Mouse (Mus musculus): ENCODE measurements at regions not wholly inside any gene's neighbourhood (a gene's known extent, or its start where the extent isn't known, plus 50 kb on each side); places are given as distances from the start of the nearest gene placed in this dataset.

DNA sequence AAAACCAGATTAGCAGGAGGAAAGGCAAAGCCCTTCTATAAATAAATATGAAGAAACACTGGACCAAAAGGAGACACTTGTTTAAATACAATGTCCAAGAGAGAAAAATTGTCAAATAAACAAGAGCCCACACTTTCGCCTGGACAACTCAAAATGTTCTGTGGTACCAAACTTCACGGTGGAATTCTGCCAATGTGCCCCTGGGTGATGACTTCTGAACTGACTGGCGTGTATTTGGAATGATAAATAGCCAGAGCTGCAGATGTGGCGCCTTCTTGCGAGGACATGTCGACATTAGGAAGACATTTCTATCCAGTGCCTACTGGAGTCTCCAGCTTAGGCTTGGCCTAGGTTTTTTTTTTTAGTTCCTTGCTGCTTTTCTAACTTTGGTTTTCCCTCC lies 191.1 kb upstream of the Habp2 start:
- Histone ChIP-seq H3K9me3 (replicated peaks; ENCODE audit: control insufficient read depth, low read length) (0 out of 2 replicates have a peak, but pooled peaks cover 5% of the 10 kb centered on the region), H3K36me3 (replicated peaks; ENCODE audit: control insufficient read depth, insufficient read depth, low read length) (no peaks in the 10 kb centered on the region), H3K4me2 (ENCODE audit: low read depth, low read length) (no peak overlapping the region), H3K4me3 (ENCODE audit: low read depth, low read length) (no peak overlapping the region), H3K27ac (ENCODE audit: low read depth) (no peak overlapping the region), H3K9ac (replicated peaks; ENCODE audit: low read depth, low read length) (no peak overlapping the region), H3K4me1 (ENCODE audit: control insufficient read depth, insufficient read depth) (no peaks in the 10 kb centered on the region), H3K27me3 (ENCODE audit: control insufficient read depth, insufficient read depth, low read length) (0 out of 2 replicates have a peak, but pooled peaks cover 3% of the 10 kb centered on the region)
- TF ChIP-seq CTCF (IDR thresholded peaks at IDR 0.05; ENCODE audit: low read depth) (no peak), EP300 (IDR thresholded peaks at IDR 0.05; ENCODE audit: low read depth) (no peak)
- ATAC-seq (ENCODE audit: insufficient read depth, low read depth) (no peak), DNase-seq (ENCODE audit: low spot score) (no peak)
- WGBS: 63% methylated on average over 6 of the region's 6 CpGs

DNA sequence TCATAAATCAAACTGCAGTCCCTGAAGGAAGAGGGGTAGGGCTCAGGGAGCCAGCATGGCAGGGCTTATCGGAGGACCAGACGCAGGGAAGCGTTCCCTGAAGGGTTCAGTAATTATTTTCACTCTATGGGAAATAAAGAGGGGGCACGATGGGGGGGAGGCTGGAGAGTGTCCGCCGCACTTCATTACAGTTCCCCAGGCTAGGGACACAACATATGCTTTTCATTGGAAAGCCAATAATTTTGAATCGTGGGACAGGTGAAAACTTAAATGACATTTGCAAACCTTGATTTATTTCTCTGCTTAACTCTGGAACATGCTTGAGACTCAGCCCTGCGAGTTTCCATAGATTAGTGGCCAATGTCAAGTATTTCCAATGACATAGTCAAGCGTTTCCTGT lies 187.2 kb upstream of the Habp2 start:
- no peak overlapping the region for H3K4me2 ChIP-seq (ENCODE audit: low read depth, low read length)
- TF ChIP-seq CTCF (IDR thresholded peaks at IDR 0.05; ENCODE audit: low read depth): no peak
- H3K27me3 ChIP-seq (ENCODE audit: control insufficient read depth, insufficient read depth, low read length): no peaks in the 10 kb centered on the region
- 0 out of 2 replicates have a peak, but pooled peaks cover 5% of the 10 kb centered on the region for H3K9me3 ChIP-seq (replicated peaks; ENCODE audit: control insufficient read depth, low read length)
- 84% methylated on average over 9 of the region's 9 CpGs for whole genome bisulfite sequencing
- DNase-seq (ENCODE audit: low spot score) (no peak), ATAC-seq (ENCODE audit: insufficient read depth, low read depth) (no peak)
- no peaks in the 10 kb centered on the region for H3K4me1 ChIP-seq (ENCODE audit: control insufficient read depth, insufficient read depth)
- H3K36me3 ChIP-seq (replicated peaks; ENCODE audit: control insufficient read depth, insufficient read depth, low read length): no peaks in the 10 kb centered on the region
- H3K27ac ChIP-seq (ENCODE audit: low read depth): no peak overlapping the region
- no peak overlapping the region for H3K4me3 ChIP-seq (ENCODE audit: low read depth, low read length)
- no peak overlapping the region for H3K9ac ChIP-seq (replicated peaks; ENCODE audit: low read depth, low read length)

- TF ChIP-seq CTCF (IDR thresholded peaks at IDR 0.05; ENCODE audit: low read depth): no peak
- TF ChIP-seq EP300 (IDR thresholded peaks at IDR 0.05; ENCODE audit: low read depth): no peak
- ATAC-seq (ENCODE audit: insufficient read depth, low read depth): no peak
- H3K4me2 ChIP-seq (ENCODE audit: low read depth, low read length): no peak overlapping the region
- no peaks in the 10 kb centered on the region for H3K27me3 ChIP-seq (ENCODE audit: control insufficient read depth, insufficient read depth, low read length)
- no peaks in the 10 kb centered on the region for H3K36me3 ChIP-seq (replicated peaks; ENCODE audit: control insufficient read depth, insufficient read depth, low read length)
- H3K4me1 ChIP-seq (ENCODE audit: control insufficient read depth, insufficient read depth): no peaks in the 10 kb centered on the region
- no peak for DNase-seq (ENCODE audit: low spot score)
- no peak overlapping the region for H3K27ac ChIP-seq (ENCODE audit: low read depth)
- H3K9ac ChIP-seq (replicated peaks; ENCODE audit: low read depth, low read length): no peak overlapping the region
- 0 out of 2 replicates have a peak, but pooled peaks cover 5% of the 10 kb centered on the region for H3K9me3 ChIP-seq (replicated peaks; ENCODE audit: control insufficient read depth, low read length)
- WGBS: 76% methylated on average over 4 of the region's 4 CpGs
- H3K4me3 ChIP-seq (ENCODE audit: low read depth, low read length): no peak overlapping the region
Observed at GRCm38 (mm10) chr19:56100131-56100872, 186.6 kb upstream of the Habp2 start.

- ATAC-seq (ENCODE audit: insufficient read depth, low read depth): no peak
- 79% methylated on average over 7 of the region's 7 CpGs for WGBS
- no peak overlapping the region for H3K4me2 ChIP-seq (ENCODE audit: low read depth, low read length)
Observed at GRCm38 (mm10) chr19:56102454-56103080, 184.4 kb upstream of the Habp2 start.

DNA sequence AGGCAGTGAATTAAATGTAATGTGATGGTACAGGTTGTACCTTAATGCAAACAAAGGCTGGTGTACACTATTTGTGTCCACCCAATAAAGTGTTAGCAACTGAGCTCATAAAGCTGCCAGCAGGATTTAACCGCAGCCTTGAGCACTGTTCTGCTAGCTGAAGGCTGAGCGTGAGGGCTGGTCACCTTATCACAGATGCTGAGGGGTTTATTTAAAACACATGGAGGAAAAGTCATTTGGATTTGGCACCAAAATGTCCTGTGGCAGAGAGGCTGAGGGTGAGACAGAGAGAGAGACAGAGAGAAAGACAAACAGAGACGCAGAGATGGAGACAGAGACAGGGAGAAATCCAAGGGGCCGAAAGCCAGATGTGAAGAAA lies 181.9 kb upstream of the Habp2 start:
- Histone ChIP-seq H3K4me2 (ENCODE audit: low read depth, low read length) (no peak overlapping the region), H3K36me3 (replicated peaks; ENCODE audit: control insufficient read depth, insufficient read depth, low read length) (no peaks in the 10 kb centered on the region), H3K4me1 (ENCODE audit: control insufficient read depth, insufficient read depth) (no peaks in the 10 kb centered on the region), H3K9ac (replicated peaks; ENCODE audit: low read depth, low read length) (no peak overlapping the region), H3K27ac (ENCODE audit: low read depth) (no peak overlapping the region), H3K27me3 (ENCODE audit: control insufficient read depth, insufficient read depth, low read length) (no peaks in the 10 kb centered on the region), H3K4me3 (ENCODE audit: low read depth, low read length) (no peak overlapping the region), H3K9me3 (replicated peaks; ENCODE audit: control insufficient read depth, low read length) (no peaks in the 10 kb centered on the region)
- ATAC-seq (ENCODE audit: insufficient read depth, low read depth): no peak
- 66% methylated on average over 4 of the region's 4 CpGs for WGBS
- TF ChIP-seq EP300 (IDR thresholded peaks at IDR 0.05; ENCODE audit: low read depth) (no peak), CTCF (IDR thresholded peaks at IDR 0.05; ENCODE audit: low read depth) (no peak)
- DNase-seq (ENCODE audit: low spot score): no peak

More at GRCm38 (mm10) chr19:56102454-56103080, 184.4 kb upstream of the Habp2 start:
- TF ChIP-seq CTCF (IDR thresholded peaks at IDR 0.05; ENCODE audit: low read depth): no peak
- no peak for TF ChIP-seq EP300 (IDR thresholded peaks at IDR 0.05; ENCODE audit: low read depth)
- Histone ChIP-seq H3K27me3 (ENCODE audit: control insufficient read depth, insufficient read depth, low read length) (no peaks in the 10 kb centered on the region), H3K4me3 (ENCODE audit: low read depth, low read length) (no peak overlapping the region), H3K36me3 (replicated peaks; ENCODE audit: control insufficient read depth, insufficient read depth, low read length) (no peaks in the 10 kb centered on the region), H3K4me1 (ENCODE audit: control insufficient read depth, insufficient read depth) (no peaks in the 10 kb centered on the region), H3K27ac (ENCODE audit: low read depth) (no peak overlapping the region), H3K9ac (replicated peaks; ENCODE audit: low read depth, low read length) (no peak overlapping the region), H3K9me3 (replicated peaks; ENCODE audit: control insufficient read depth, low read length) (0 out of 2 replicates have a peak, but pooled peaks cover 5% of the 10 kb centered on the region)
- no peak for DNase-seq (ENCODE audit: low spot score)

Data from heart, postnatal 0 days (tissue).